Mouse (Mus musculus) C2C12 (cell line): ENCODE measurements around the gene Rpl29. TPM values are rescaled to one million over a fixed set of nuclear protein-coding genes. Genes with fewer than 3 reads are reported as not detected.

ENCODE experiments used
- H3K27me3 ChIP-seq: one replicate; pipeline ENCODE4 v1.6.1; 2011; ENCODE audit not compliant: control insufficient read depth, insufficient read depth, insufficient read length
- H3K36me3 ChIP-seq: one replicate; pipeline ENCODE4 v1.6.1; 2011; ENCODE audit not compliant: control insufficient read depth, insufficient read depth
- H3K4me3 ChIP-seq: one replicate; pipeline ENCODE4 v1.5.1; 2011; ENCODE audit warnings: mild to moderate bottlenecking, control low read depth; ENCODE audit not compliant: poor library complexity, insufficient read depth, severe bottlenecking
- H3K79me2 ChIP-seq: one replicate; pipeline ENCODE4 v1.6.1; 2011; ENCODE audit not compliant: control insufficient read depth, insufficient read depth
- H3K79me3 ChIP-seq: one replicate; pipeline ENCODE4 v1.6.1; 2011; ENCODE audit warnings: low read depth, control low read depth
- H3ac ChIP-seq: one replicate; pipeline ENCODE3; 2011; ENCODE audit warnings: low read depth; ENCODE audit not compliant: control insufficient read depth, insufficient read length
- CEBPB ChIP-seq: IDR thresholded peaks from one replicate; pipeline ENCODE4 v1.6.1; 2011; ENCODE audit warnings: low read depth, mild to moderate bottlenecking, control low read depth, moderate library complexity
- CTCF ChIP-seq: IDR thresholded peaks from one replicate; pipeline ENCODE4 v1.5.1; 2011; ENCODE audit not compliant: control insufficient read depth, insufficient read depth, insufficient read length
- FOSL1 ChIP-seq: IDR thresholded peaks from one replicate; pipeline ENCODE4 v1.8.0; 2011; ENCODE audit warnings: mild to moderate bottlenecking, low read length; ENCODE audit not compliant: poor library complexity, insufficient read depth, severe bottlenecking
- MAX ChIP-seq: IDR thresholded peaks from one replicate; pipeline ENCODE4 v1.6.1; 2011; ENCODE audit warnings: mild to moderate bottlenecking, control low read depth
- MYOD1 ChIP-seq: IDR thresholded peaks from one replicate; pipeline ENCODE4 v1.6.1; 2011; ENCODE audit warnings: low read depth; ENCODE audit not compliant: control insufficient read depth, insufficient read length
- MYOG ChIP-seq: IDR thresholded peaks from one replicate; pipeline ENCODE4 v1.6.1; 2011; ENCODE audit not compliant: control insufficient read depth, insufficient read length; ENCODE audit errors: extremely low read depth
- USF1 ChIP-seq: IDR thresholded peaks from one replicate; pipeline ENCODE4 v1.6.1; 2011; ENCODE audit warnings: low read depth, mild to moderate bottlenecking, control low read depth, moderate library complexity
- polyA plus RNA-seq: library from polyadenylated mRNA; unstranded; fragments of >200 nt; fragmentation: generic; extraction: Trizol; gene quantifications from one replicate; pipeline ENCODE4 v1.2.1, GENCODE M21; 2012; ENCODE audit warnings: missing spikeins

Gene Rpl29
- polyA plus RNA-seq, 1 experiment: 72.9 TPM

DNA sequence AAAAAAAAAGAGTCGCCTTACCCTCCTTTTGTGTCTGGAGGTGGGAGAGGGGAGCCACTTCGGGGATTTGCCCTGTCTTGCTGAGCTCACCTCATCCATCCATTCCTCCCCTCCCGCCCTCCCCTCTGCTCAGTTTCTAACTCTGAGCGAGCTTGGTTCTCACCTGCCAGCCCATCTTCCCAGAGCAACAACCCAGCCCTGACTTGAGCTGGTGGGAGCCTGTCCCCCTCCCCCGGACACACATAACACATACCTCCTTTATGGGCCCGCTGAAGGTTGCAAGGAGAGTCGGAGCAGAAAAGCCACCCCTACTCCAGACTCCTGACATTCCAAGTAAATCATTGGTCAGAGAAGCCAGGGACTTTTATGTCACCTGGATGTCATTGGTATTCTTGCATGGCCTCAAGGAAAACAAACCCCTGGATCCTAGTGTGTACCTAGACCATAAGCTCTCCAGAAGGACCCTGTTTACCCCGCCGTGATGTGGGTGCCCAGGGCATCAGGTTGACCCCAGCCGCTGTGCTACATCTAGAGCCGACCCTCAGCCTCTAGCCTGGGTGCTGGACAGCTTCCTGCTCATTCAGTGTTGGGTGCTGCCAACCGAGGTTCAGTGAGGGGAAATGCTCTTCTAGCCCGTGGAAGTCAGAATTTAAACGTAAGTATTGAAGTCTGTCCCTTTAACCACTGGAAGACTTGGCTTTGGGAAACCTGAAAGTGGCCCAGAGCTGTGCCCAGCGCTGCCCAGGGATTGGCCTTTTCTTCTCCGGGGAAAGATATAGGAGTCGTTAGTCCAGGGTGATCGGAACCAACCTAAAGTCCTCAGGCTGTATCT, 8.0 kb upstream of the Rpl29 start:
- Histone ChIP-seq H3K79me3 (no peaks in the 10 kb centered on the region), H3K4me3 (no peak overlapping the region), H3K79me2 (no peaks in the 10 kb centered on the region), H3K36me3 (no peaks in the 10 kb centered on the region), H3ac (no peak overlapping the region), H3K27me3 (no peaks in the 10 kb centered on the region)
- no peak for TF ChIP-seq MYOD1
- TF ChIP-seq MYOG: no peak
- no peak for TF ChIP-seq FOSL1
- no peak for TF ChIP-seq USF1

DNA sequence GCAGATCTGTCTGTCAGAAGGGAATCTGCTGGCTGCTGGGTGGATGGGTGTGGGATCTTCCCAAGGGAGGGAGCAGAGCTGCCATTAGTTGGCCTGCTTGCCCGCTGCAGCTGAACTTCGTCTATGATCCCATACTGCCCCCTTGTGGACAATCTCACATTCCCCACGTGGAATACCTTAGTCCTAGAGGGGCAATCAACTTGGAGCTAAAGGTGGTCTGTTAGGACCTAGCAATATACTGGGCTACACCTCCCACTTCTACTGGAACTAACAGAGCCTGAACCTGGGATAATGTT, 7.4 kb upstream of the Rpl29 start:
- TF ChIP-seq MAX: peak; percentile 80
- TF ChIP-seq MYOG: no peak
- peak; percentile 48 for TF ChIP-seq CTCF
- no peak for TF ChIP-seq USF1
- no peak for TF ChIP-seq FOSL1
- H3K4me3 ChIP-seq: no peak overlapping the region
- H3ac ChIP-seq: no peak overlapping the region
- H3K79me2 ChIP-seq: no peaks in the 10 kb centered on the region
- H3K36me3 ChIP-seq: no peaks in the 10 kb centered on the region
- H3K79me3 ChIP-seq: no peaks in the 10 kb centered on the region
- no peaks in the 10 kb centered on the region for H3K27me3 ChIP-seq

DNA sequence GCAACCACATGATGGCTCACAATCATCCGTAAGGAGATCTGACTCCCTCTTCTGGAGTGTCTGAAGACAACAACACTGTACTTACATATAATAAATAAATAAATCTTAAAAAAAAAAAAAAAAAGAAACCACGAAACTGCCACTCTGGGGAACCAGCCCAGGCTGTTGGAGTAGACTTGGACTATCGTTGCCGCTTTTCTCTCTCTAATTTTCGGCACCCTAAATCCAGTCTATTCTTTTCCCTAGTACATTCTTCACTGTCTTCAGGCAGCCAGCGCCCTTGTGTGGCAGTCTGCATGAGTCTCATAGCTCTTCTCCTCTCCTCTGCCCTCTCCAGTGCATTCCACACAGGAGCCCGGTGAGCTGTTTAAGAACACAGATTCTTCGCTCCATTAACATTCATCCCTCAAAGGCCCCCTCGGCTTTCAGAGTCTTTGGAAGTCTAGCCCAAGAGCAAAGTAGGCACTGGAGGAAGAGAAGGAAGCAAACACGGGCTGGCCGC, 484 bp upstream of the Rpl29 start:
- H3K36me3 ChIP-seq: peaks cover 24% of the 10 kb centered on the region
- no peaks in the 10 kb centered on the region for H3K27me3 ChIP-seq
- peaks cover 15% of the 10 kb centered on the region for H3K79me3 ChIP-seq
- H3K4me3 ChIP-seq: peak overlapping the region; percentile 28
- TF ChIP-seq CEBPB (no peak), MYOG (no peak), CTCF (no peak), FOSL1 (no peak), MAX (no peak), MYOD1 (no peak), USF1 (no peak)
- peaks cover 27% of the 10 kb centered on the region for H3K79me2 ChIP-seq
- H3ac ChIP-seq: peak overlapping the region; percentile 12

DNA sequence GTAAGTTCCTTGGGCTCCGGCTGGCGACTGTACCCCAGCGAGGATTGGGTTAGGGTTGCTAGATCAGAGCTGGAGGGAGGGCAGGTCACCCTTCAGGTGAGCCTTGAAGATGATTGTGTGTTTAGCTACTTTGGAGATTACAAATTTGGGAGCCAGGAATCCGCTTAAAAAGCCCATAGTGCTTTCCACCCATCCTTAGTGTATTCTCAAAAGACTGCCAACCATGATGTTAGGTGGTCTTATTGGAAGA, 686 bp downstream of the Rpl29 start:
- Histone ChIP-seq H3K79me3 (peaks cover 15% of the 10 kb centered on the region), H3K4me3 (peak overlapping the region; percentile 55), H3ac (peak overlapping the region; percentile 99), H3K27me3 (no peaks in the 10 kb centered on the region), H3K36me3 (peaks cover 24% of the 10 kb centered on the region), H3K79me2 (peaks cover 27% of the 10 kb centered on the region)
- TF ChIP-seq MYOG: no peak
- TF ChIP-seq MAX: peak; percentile 1
- no peak for TF ChIP-seq CEBPB

DNA sequence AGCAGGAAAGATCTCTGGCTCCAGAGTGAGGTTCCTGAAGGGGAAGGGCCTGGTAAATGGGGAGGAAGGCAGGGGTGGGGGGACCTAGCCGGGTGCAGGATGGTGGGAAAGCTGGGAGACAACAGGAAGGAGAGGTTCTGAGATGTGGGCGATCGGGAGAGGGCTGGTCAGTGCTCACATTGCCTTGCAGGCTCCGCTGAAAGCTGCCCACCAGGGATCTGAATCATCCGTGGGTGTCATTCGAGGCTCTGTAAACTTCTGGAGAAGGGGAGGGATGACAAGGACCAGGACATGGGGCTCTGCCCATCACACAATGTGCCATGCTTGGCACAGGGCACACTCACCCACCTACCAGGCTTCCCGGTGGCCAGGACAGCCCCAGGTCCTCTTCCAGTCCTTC, 4.1 kb downstream of the Rpl29 start:
- Histone ChIP-seq H3ac (no peak overlapping the region), H3K79me2 (peaks cover 27% of the 10 kb centered on the region), H3K79me3 (peaks cover 15% of the 10 kb centered on the region), H3K27me3 (no peaks in the 10 kb centered on the region), H3K4me3 (no peak overlapping the region), H3K36me3 (peaks cover 24% of the 10 kb centered on the region)
- TF ChIP-seq CTCF: no peak
- no peak for TF ChIP-seq MYOD1
- no peak for TF ChIP-seq CEBPB
- no peak for TF ChIP-seq USF1
- TF ChIP-seq FOSL1: no peak
- no peak for TF ChIP-seq MAX
- no peak for TF ChIP-seq MYOG

DNA sequence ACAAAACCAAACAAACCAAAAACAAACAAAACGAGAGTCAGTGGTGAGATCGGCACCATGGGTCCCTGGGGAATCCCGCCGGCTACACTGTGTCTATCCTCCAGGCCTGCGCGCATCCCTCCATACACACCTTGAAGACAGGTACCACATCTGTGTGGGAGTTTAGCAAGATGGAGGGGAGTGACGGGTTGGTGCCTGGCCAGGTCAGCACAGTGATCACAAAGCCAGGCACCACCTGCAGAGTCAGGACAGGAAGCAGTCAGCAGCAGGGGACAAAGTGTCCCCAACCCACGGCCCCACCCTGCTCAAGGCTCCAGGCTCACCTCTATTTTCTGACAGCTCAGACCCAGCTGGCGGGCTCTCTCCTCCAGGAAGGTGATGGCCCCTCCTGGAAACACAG, 7.3 kb downstream of the Rpl29 start:
- Histone ChIP-seq H3K79me2 (peaks cover 7% of the 10 kb centered on the region), H3K36me3 (peaks cover 15% of the 10 kb centered on the region), H3K4me3 (no peak overlapping the region), H3ac (no peak overlapping the region), H3K27me3 (no peaks in the 10 kb centered on the region), H3K79me3 (peaks cover 3% of the 10 kb centered on the region)
- TF ChIP-seq USF1: no peak

DNA sequence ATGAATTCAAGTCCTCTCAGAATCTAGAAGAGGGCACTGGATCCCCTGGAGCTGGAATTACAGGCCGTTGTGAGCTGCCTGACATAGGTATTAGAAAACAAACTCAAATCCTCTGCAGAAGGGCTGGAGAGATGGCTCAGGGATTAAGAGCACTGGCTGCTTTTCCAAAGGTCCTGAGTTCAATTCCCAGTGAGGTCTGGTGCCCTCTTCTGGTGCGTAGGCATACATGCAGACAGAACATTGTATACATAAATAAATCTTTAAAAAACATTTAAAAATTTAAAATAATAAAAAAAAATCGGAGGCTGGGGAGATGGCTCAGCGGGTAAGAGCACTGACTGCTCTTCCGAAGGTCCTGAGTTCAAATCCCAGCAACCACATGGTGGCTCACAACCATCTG, 13.4 kb downstream of the Rpl29 start:
- no peaks in the 10 kb centered on the region for H3K79me2 ChIP-seq

More for the DNA sequence above, 13.4 kb downstream of the Rpl29 start:
- H3ac ChIP-seq: no peak overlapping the region
- no peaks in the 10 kb centered on the region for H3K36me3 ChIP-seq
- H3K4me3 ChIP-seq: no peak overlapping the region
- H3K27me3 ChIP-seq: no peaks in the 10 kb centered on the region
- no peaks in the 10 kb centered on the region for H3K79me3 ChIP-seq
- TF ChIP-seq FOSL1: no peak
- no peak for TF ChIP-seq MYOD1
- no peak for TF ChIP-seq USF1
- no peak for TF ChIP-seq CEBPB
- no peak for TF ChIP-seq MAX
- no peak for TF ChIP-seq CTCF
- no peak for TF ChIP-seq MYOG
